Mouse (Mus musculus) spleen, adult 2 months (tissue): Measurements from ENCODE around the gene Dact1. TPM values are rescaled to one million over a fixed set of nuclear protein-coding genes. Genes with fewer than 3 reads are reported as not detected.

Experiments used
- DNase-seq, 2 experiments: peaks; one replicate each; pipeline versions ENCODE4 v3.0.0 to v3.0.0-alpha.2; 2012 to 2021; ENCODE audit warnings: low spot score in 2 of 2, low read depth in 1 of 2
- H3K27ac ChIP-seq: fragments of 200-500 bp; 2 replicates; pipeline ENCODE4 v1.5.1; 2012; ENCODE audit warnings: low read length, inconsistent platforms; ENCODE audit not compliant: insufficient read depth
- H3K27me3 ChIP-seq: fragments of 200-500 bp; 2 replicates; pipeline ENCODE4 v1.6.1; 2012; ENCODE audit warnings: mild to moderate bottlenecking, moderate library complexity, low read length, inconsistent platforms; ENCODE audit not compliant: control insufficient read depth, insufficient read depth
- H3K36me3 ChIP-seq: fragments of 200-500 bp; 2 replicates; pipeline ENCODE4 v1.6.1; 2012; ENCODE audit warnings: mild to moderate bottlenecking, low read length, inconsistent platforms; ENCODE audit not compliant: control insufficient read depth, insufficient read depth
- H3K4me1 ChIP-seq: fragments of 200-500 bp; 2 replicates; pipeline ENCODE4 v1.6.1; 2011; ENCODE audit warnings: inconsistent platforms; ENCODE audit not compliant: control insufficient read depth, insufficient read depth, insufficient read length
- H3K4me3 ChIP-seq: fragments of 200-500 bp; 2 replicates; pipeline ENCODE4 v1.5.1; 2011; ENCODE audit warnings: mild to moderate bottlenecking, inconsistent platforms; ENCODE audit not compliant: insufficient read depth, insufficient read length; ENCODE audit errors: extremely low read depth
- CTCF ChIP-seq: fragments of 200-500 bp; IDR thresholded peaks from 2 replicates; pipeline ENCODE4 v1.5.1; 2011; ENCODE audit warnings: mild to moderate bottlenecking, inconsistent platforms; ENCODE audit not compliant: insufficient read depth, insufficient read length, insufficient replicate concordance; ENCODE audit errors: extremely low read depth
- POLR2A ChIP-seq: fragments of 200-500 bp; IDR thresholded peaks from 2 replicates; pipeline ENCODE4 v1.6.1; 2011; ENCODE audit warnings: low read depth, low read length, inconsistent platforms
- WGBS: fragments of 180-500 bp; shearing (Covaris S2); methylation state at CpG from one replicate; pipeline ENCODE4 v1.1.7; 2018; 5-methylcytosine and 5-hydroxymethylcytosine counted together
- polyA plus RNA-seq: library from polyadenylated mRNA; depleted of rRNA; stranded (reverse); fragments of >200 nt; gene quantifications from 2 replicates; pipeline ENCODE4 v1.2.3, GENCODE M21; 2012; rRNA removed

Gene Dact1
- polyA plus RNA-seq, 1 experiment: 4.7 TPM

GRCm38 (mm10) chr12:71366175-71366574, 56.5 kb downstream of the Dact1 start:
- H3K27me3 ChIP-seq: no peaks in the 10 kb centered on the region
- H3K36me3 ChIP-seq: no peaks in the 10 kb centered on the region
- 85% methylated on average over 6 of the region's 6 CpGs for WGBS
- TF ChIP-seq POLR2A (no peak), CTCF (no peak)
- H3K4me1 ChIP-seq: no peaks in the 10 kb centered on the region
- DNase-seq: no peak
- H3K27ac ChIP-seq: no peak overlapping the region
- no peak overlapping the region for H3K4me3 ChIP-seq

- Histone ChIP-seq H3K27me3 (no peaks in the 10 kb centered on the region), H3K27ac (no peak overlapping the region), H3K36me3 (no peaks in the 10 kb centered on the region), H3K4me3 (no peak overlapping the region), H3K4me1 (no peaks in the 10 kb centered on the region)
- no peak for DNase-seq
- WGBS: 87% methylated on average over 5 of the region's 5 CpGs
- TF ChIP-seq CTCF (no peak), POLR2A (no peak)
Measured at GRCm38 (mm10) chr12:71368631-71369030, 58.9 kb downstream of the Dact1 start.

Other genes starting within 250 kb of the Dact1 start
- gene Tomm20l, start 198.5 kb upstream of the Dact1 start, polyA plus RNA-seq: not detected in 2 replicates
- gene Timm9, start 173.2 kb upstream of the Dact1 start, polyA plus RNA-seq: 7.2 and 8.4 TPM in 2 replicates
- 1.7 and 2.0 TPM in 2 replicates for gene 2700049A03Rik, start 173.0 kb upstream of the Dact1 start, polyA plus RNA-seq